ENCODE assay signal across 7 mouse cellular contexts in genomic region chr13:78202574-78203347, GRCm38 (mm10). TPM values are rescaled to one million over a fixed set of nuclear protein-coding genes. Genes with fewer than 3 reads are reported as not detected.
DNase-seq lines count a peak whose midpoint lies in the region; ATAC-seq and TF ChIP-seq lines count a peak whose summit lies in the region.

No protein-coding gene starts in this region.

- no peak for TF ChIP-seq EP300 in stomach, postnatal 0 days (optimal IDR thresholded peaks at IDR 0.05)

- no peaks in the 10 kb centered on the region for H3K4me1 ChIP-seq in spleen, adult 2 months (ENCODE audit: control insufficient read depth, insufficient read depth, insufficient read length)
- H3K4me1 ChIP-seq in forebrain, embryonic 10.5 days, result peaks cover 70% of the 10 kb centered on the region
- peaks cover 7% of the 10 kb centered on the region; the same call in 1 of the 2 replicates for H3K4me1 ChIP-seq in intestine, embryonic 15.5 days (replicated peaks)
- H3K4me1 ChIP-seq in liver, embryonic 15.5 days (replicated peaks), result 0 out of 2 replicates have a peak, but pooled peaks cover 4% of the 10 kb centered on the region
- no peaks in the 10 kb centered on the region; the same call in 1 of the 2 replicates for H3K4me1 ChIP-seq in stomach, postnatal 0 days (replicated peaks; ENCODE audit: control insufficient read depth, insufficient read depth)

- H3K36me3 ChIP-seq in spleen, adult 2 months (ENCODE audit: control insufficient read depth, insufficient read depth, low read length), result no peaks in the 10 kb centered on the region
- peaks cover 5% of the 10 kb centered on the region for H3K36me3 ChIP-seq in forebrain, embryonic 10.5 days (replicated peaks)
- no peaks in the 10 kb centered on the region for H3K36me3 ChIP-seq in intestine, embryonic 15.5 days
- no peaks in the 10 kb centered on the region for H3K36me3 ChIP-seq in liver, embryonic 15.5 days (replicated peaks)
- H3K36me3 ChIP-seq in stomach, postnatal 0 days (ENCODE audit: control insufficient read depth, insufficient read depth, low read length), result no peaks in the 10 kb centered on the region

- 6% methylated on average over 47 of the region's 47 CpGs for WGBS in spleen, adult 2 months
- under 1% methylated on average over 47 of the region's 47 CpGs for WGBS in forebrain, embryonic 10.5 days
- under 1% methylated on average over 47 of the region's 47 CpGs for WGBS in intestine, embryonic 15.5 days
- WGBS in liver, embryonic 15.5 days (ENCODE audit: insufficient replicate concordance), result 1% methylated on average over 47 of the region's 47 CpGs
- 2% methylated on average over 44 of the region's 47 CpGs for WGBS in stomach, postnatal 0 days

- peak overlapping the region; percentile 28 for H3K9ac ChIP-seq in intestine, embryonic 15.5 days
- H3K9ac ChIP-seq in liver, embryonic 15.5 days, result no peak overlapping the region
- peak overlapping the region; percentile 62 for H3K9ac ChIP-seq in stomach, postnatal 0 days (ENCODE audit: low read length)

- no peak for TF ChIP-seq CTCF in spleen, adult 2 months (IDR thresholded peaks at IDR 0.05; ENCODE audit: extremely low read depth, insufficient read depth, insufficient read length, insufficient replicate concordance)
- TF ChIP-seq CTCF in stomach, postnatal 0 days (IDR thresholded peaks at IDR 0.05; ENCODE audit: low read depth), result no peak

- no peak for TF ChIP-seq POLR2A in spleen, adult 2 months (IDR thresholded peaks at IDR 0.05; ENCODE audit: low read depth, low read length)

- peak overlapping the region; percentile 94 for H3K4me2 ChIP-seq in intestine, embryonic 15.5 days (replicated peaks)
- peak overlapping the region; percentile 44 for H3K4me2 ChIP-seq in liver, embryonic 15.5 days
- peak overlapping the region; percentile 65 for H3K4me2 ChIP-seq in stomach, postnatal 0 days (replicated peaks; ENCODE audit: low read depth)

- H3K9me3 ChIP-seq in forebrain, embryonic 10.5 days, result no peaks in the 10 kb centered on the region
- no peaks in the 10 kb centered on the region for H3K9me3 ChIP-seq in intestine, embryonic 15.5 days
- H3K9me3 ChIP-seq in liver, embryonic 15.5 days (replicated peaks), result no peaks in the 10 kb centered on the region
- H3K9me3 ChIP-seq in stomach, postnatal 0 days (ENCODE audit: control insufficient read depth, low read length), result no peaks in the 10 kb centered on the region

- no peak overlapping the region for H3K27ac ChIP-seq in spleen, adult 2 months (ENCODE audit: insufficient read depth, low read length)
- H3K27ac ChIP-seq in forebrain, embryonic 10.5 days, result peak overlapping the region; percentile 100
- peak overlapping the region; percentile 45 for H3K27ac ChIP-seq in intestine, embryonic 15.5 days
- no peak overlapping the region for H3K27ac ChIP-seq in liver, embryonic 15.5 days (replicated peaks)
- peak overlapping the region; percentile 90 for H3K27ac ChIP-seq in stomach, postnatal 0 days (replicated peaks)

- peak overlapping the region; percentile 37; the same call in 1 of the 2 replicates for H3K4me3 ChIP-seq in spleen, adult 2 months (ENCODE audit: extremely low read depth, insufficient read depth, insufficient read length)
- H3K4me3 ChIP-seq in forebrain, embryonic 10.5 days, result peak overlapping the region; percentile 96
- H3K4me3 ChIP-seq in intestine, embryonic 15.5 days (replicated peaks), result peak overlapping the region; percentile 44
- peak overlapping the region; percentile 33 for H3K4me3 ChIP-seq in liver, embryonic 15.5 days (replicated peaks)
- peak overlapping the region; percentile 76 for H3K4me3 ChIP-seq in stomach, postnatal 0 days (ENCODE audit: low read depth, low read length)

- peaks cover 26% of the 10 kb centered on the region for H3K27me3 ChIP-seq in spleen, adult 2 months (ENCODE audit: control insufficient read depth, insufficient read depth, low read length)
- peaks cover 57% of the 10 kb centered on the region for H3K27me3 ChIP-seq in forebrain, embryonic 10.5 days (ENCODE audit: poor library complexity, severe bottlenecking)
- peaks cover 35% of the 10 kb centered on the region for H3K27me3 ChIP-seq in intestine, embryonic 15.5 days (replicated peaks)
- H3K27me3 ChIP-seq in liver, embryonic 15.5 days, result peaks cover 95% of the 10 kb centered on the region
- H3K27me3 ChIP-seq in stomach, postnatal 0 days (ENCODE audit: control insufficient read depth, insufficient read depth, low read length), result no peaks in the 10 kb centered on the region; the same call in 1 of the 2 replicates

- no peak for DNase-seq in spleen, adult 2 months (ENCODE audit: low read depth in 1 of 2, low spot score in 2 of 2)
- DNase-seq in spleen, postnatal 10 days (ENCODE audit: low spot score in 2 of 2), result no peak
- DNase-seq in cerebellum, adult 11 months, result peak; percentile 68
- peak; percentile 69 for DNase-seq in forebrain, embryonic 10.5 days (ENCODE audit: extremely low spot score, low spot score)
- no peak for DNase-seq in stomach, postnatal 0 days (ENCODE audit: low spot score)

- ATAC-seq in intestine, embryonic 15.5 days, result peak; percentile 3; the same call in 1 of the 2 replicates
- no peak for ATAC-seq in liver, embryonic 15.5 days (ENCODE audit: insufficient read depth)
- no peak for ATAC-seq in stomach, postnatal 0 days (ENCODE audit: low FRiP score, low TSS enrichment)

RNA-seq across cellular contexts. Expression of gene Nr2f1, which starts 3.2 kb away (rescaled TPM):
- polyA plus RNA-seq in spleen, adult 2 months (2012; rRNA removed), result 4.0 and 6.0 TPM in 2 replicates
- polyA plus RNA-seq in forebrain, embryonic 10.5 days (2016; fragmentation: Nextera tagmentation; extraction: Ambion mirVana), result 64.9 and 66.1 TPM in 2 replicates
- polyA plus RNA-seq in intestine, embryonic 15.5 days (2015; fragmentation: Nextera tagmentation; extraction: Ambion mirVana), result 1.9 and 2.6 TPM in 2 replicates
- 0.47 and 0.50 TPM in 2 replicates for polyA plus RNA-seq in liver, embryonic 15.5 days (2015; fragmentation: Nextera tagmentation; extraction: Ambion mirVana)
- 5.8 and 6.3 TPM in 2 replicates for polyA plus RNA-seq in stomach, postnatal 0 days (2015; fragmentation: Nextera tagmentation; extraction: Ambion mirVana)

Comparison
In these comparisons a context has a peak if more than half of its experiments do, and no peak if none do; other contexts are left out.
1. DNase-seq: peak in cerebellum, adult 11 months (single experiment) and forebrain, embryonic 10.5 days (single experiment); none in spleen, adult 2 months (0 of 2), spleen, postnatal 10 days (0 of 2) and stomach, postnatal 0 days (single experiment).
2. H3K27ac ChIP-seq: peak in forebrain, embryonic 10.5 days (single experiment), intestine, embryonic 15.5 days (single experiment) and stomach, postnatal 0 days (single experiment); none in spleen, adult 2 months (single experiment) and liver, embryonic 15.5 days (single experiment).
3. H3K4me3 ChIP-seq: peak in every context shown above with its lines; median percentile 96 in forebrain, embryonic 10.5 days; 76 in stomach, postnatal 0 days; 44 in intestine, embryonic 15.5 days; 37 in spleen, adult 2 months; 33 in liver, embryonic 15.5 days.
4. H3K4me2 ChIP-seq: peak in every context shown above with its lines; median percentile 94 in intestine, embryonic 15.5 days; 65 in stomach, postnatal 0 days; 44 in liver, embryonic 15.5 days.